Mouse (Mus musculus): ENCODE data around the gene Fgfr2. TPM values are rescaled to one million over a fixed set of nuclear protein-coding genes. Genes with fewer than 3 reads are reported as not detected.
A peak's percentile ranks its signal among the peaks of the same experiment; 100 is the strongest.

Gene Fgfr2
- total RNA-seq, 1 experiment = 37.5 TPM

- DNase-seq (ENCODE audit: low read depth, low spot score) = no peak
- Histone ChIP-seq H3K4me3 (ENCODE audit: insufficient read depth in 1 of 2, low read depth in 1 of 2, low read length in 2 of 2, poor library complexity in 1 of 2, severe bottlenecking in 1 of 2) (no peak overlapping the region), H3K27ac (ENCODE audit: insufficient read depth, low read depth, low read length, poor library complexity, severe bottlenecking) (no peak overlapping the region), H3K4me1 (ENCODE audit: control insufficient read depth in 2 of 2, insufficient read depth in 2 of 2, low read length in 2 of 2, poor library complexity in 1 of 2) (no peaks in the 10 kb centered on the region; a peak in 1 of 4 replicates), H3K9ac (ENCODE audit: insufficient read depth, low read depth, low read length, poor library complexity, severe bottlenecking) (no peak overlapping the region), H3K36me3 (ENCODE audit: control insufficient read depth, insufficient read depth, low read length, poor library complexity, severe bottlenecking) (no peaks in the 10 kb centered on the region), H3K9me3 (ENCODE audit: control insufficient read depth, insufficient read depth, low read depth, low read length) (no peaks in the 10 kb centered on the region)
- TF ChIP-seq ZNF384 (IDR thresholded peaks at IDR 0.05; ENCODE audit: low read depth, low read length) (no peak), HCFC1 (IDR thresholded peaks at IDR 0.05; ENCODE audit: borderline replicate concordance, insufficient read depth, low read length) (no peak), MAFK (IDR thresholded peaks at IDR 0.05; ENCODE audit: insufficient read depth, low read depth, low read length) (no peak), ZC3H11A (IDR thresholded peaks at IDR 0.05; ENCODE audit: borderline replicate concordance, low read depth, low read length) (no peak), CHD2 (IDR thresholded peaks at IDR 0.05; ENCODE audit: low read depth, low read length) (no peak)
- in situ Hi-C loops (cut with MboI; ENCODE audit: low sequenced_read_pairs in 2 of 2, unreplicated experiment in 2 of 2) = no loop called here
Measured at GRCm38 (mm10) chr7:130922981-130923731, 2200.0 kb downstream of the Fgfr2 start.

DNA sequence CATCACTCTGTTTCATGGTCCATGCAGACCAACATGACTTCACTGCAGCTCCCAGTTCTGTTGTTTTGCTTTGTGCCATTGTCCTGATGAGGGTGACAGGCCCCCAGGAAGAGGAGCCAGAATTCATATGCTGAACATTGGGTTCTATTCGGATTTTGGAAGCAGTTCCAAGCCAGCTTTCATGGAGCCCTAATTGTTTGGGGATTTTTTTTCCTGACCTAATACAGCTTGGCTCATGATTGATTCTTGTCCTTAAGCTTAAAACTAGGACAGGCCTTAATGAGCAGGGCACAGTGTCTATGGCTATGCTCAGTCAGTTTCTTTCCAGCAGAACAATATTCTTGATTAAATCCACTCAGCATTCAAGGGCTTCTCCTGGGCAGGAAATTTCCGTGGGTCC lies 2204.9 kb downstream of the Fgfr2 start:
- no peak overlapping the region for H3K27ac ChIP-seq (ENCODE audit: insufficient read depth, low read depth, low read length, poor library complexity, severe bottlenecking)
- no peaks in the 10 kb centered on the region for H3K36me3 ChIP-seq (ENCODE audit: control insufficient read depth, insufficient read depth, low read length, poor library complexity, severe bottlenecking)
- no peak for TF ChIP-seq MAFK (IDR thresholded peaks at IDR 0.05; ENCODE audit: insufficient read depth, low read depth, low read length)
- no peak for TF ChIP-seq ZNF384 (IDR thresholded peaks at IDR 0.05; ENCODE audit: low read depth, low read length)
- TF ChIP-seq HCFC1 (IDR thresholded peaks at IDR 0.05; ENCODE audit: borderline replicate concordance, insufficient read depth, low read length) = no peak
- TF ChIP-seq CHD2 (IDR thresholded peaks at IDR 0.05; ENCODE audit: low read depth, low read length) = no peak
- no peak for TF ChIP-seq ZC3H11A (IDR thresholded peaks at IDR 0.05; ENCODE audit: borderline replicate concordance, low read depth, low read length)
- H3K4me1 ChIP-seq (ENCODE audit: control insufficient read depth in 2 of 2, insufficient read depth in 2 of 2, low read length in 2 of 2, poor library complexity in 1 of 2) = peaks cover 0 to 4% of the 10 kb centered on the region in 2 experiments; a peak in 2 of 4 replicates
- DNase-seq (ENCODE audit: low read depth, low spot score) = no peak
- in situ Hi-C loops (cut with MboI; ENCODE audit: low sequenced_read_pairs in 2 of 2, unreplicated experiment in 2 of 2) = no loop called here
- H3K9me3 ChIP-seq (ENCODE audit: control insufficient read depth, insufficient read depth, low read depth, low read length) = no peaks in the 10 kb centered on the region
- no peak overlapping the region for H3K9ac ChIP-seq (ENCODE audit: insufficient read depth, low read depth, low read length, poor library complexity, severe bottlenecking)
- H3K4me3 ChIP-seq (ENCODE audit: insufficient read depth in 1 of 2, low read depth in 1 of 2, low read length in 2 of 2, poor library complexity in 1 of 2, severe bottlenecking in 1 of 2) = no peak overlapping the region

- H3K4me3 ChIP-seq (ENCODE audit: insufficient read depth in 1 of 2, low read depth in 1 of 2, low read length in 2 of 2, poor library complexity in 1 of 2, severe bottlenecking in 1 of 2) = no peak overlapping the region
- H3K36me3 ChIP-seq (ENCODE audit: control insufficient read depth, insufficient read depth, low read length, poor library complexity, severe bottlenecking) = peaks cover 8% of the 10 kb centered on the region
- in situ Hi-C loops (cut with MboI; ENCODE audit: low sequenced_read_pairs in 2 of 2, unreplicated experiment in 2 of 2) = loop anchor here in 1 of 2 experiments (5.0 kb wide), 1 partner anchor 148 kb away; no protein-coding TSS in a partner anchor
- peaks cover 0 to 4% of the 10 kb centered on the region in 2 experiments; a peak in 1 of 4 replicates for H3K4me1 ChIP-seq (ENCODE audit: control insufficient read depth in 2 of 2, insufficient read depth in 2 of 2, low read length in 2 of 2, poor library complexity in 1 of 2)
- no peak overlapping the region for H3K27ac ChIP-seq (ENCODE audit: insufficient read depth, low read depth, low read length, poor library complexity, severe bottlenecking)
- TF ChIP-seq HCFC1 (IDR thresholded peaks at IDR 0.05; ENCODE audit: borderline replicate concordance, insufficient read depth, low read length) (no peak), MAFK (IDR thresholded peaks at IDR 0.05; ENCODE audit: insufficient read depth, low read depth, low read length) (no peak), ZC3H11A (IDR thresholded peaks at IDR 0.05; ENCODE audit: borderline replicate concordance, low read depth, low read length) (peak; percentile 68; the same call in 1 of the 2 replicates), ZNF384 (IDR thresholded peaks at IDR 0.05; ENCODE audit: low read depth, low read length) (no peak)
- no peaks in the 10 kb centered on the region for H3K9me3 ChIP-seq (ENCODE audit: control insufficient read depth, insufficient read depth, low read depth, low read length)
- no peak overlapping the region for H3K9ac ChIP-seq (ENCODE audit: insufficient read depth, low read depth, low read length, poor library complexity, severe bottlenecking)
- no peak for DNase-seq (ENCODE audit: low read depth, low spot score)
Measured at GRCm38 (mm10) chr7:130914693-130915363, 2208.3 kb downstream of the Fgfr2 start.

DNA sequence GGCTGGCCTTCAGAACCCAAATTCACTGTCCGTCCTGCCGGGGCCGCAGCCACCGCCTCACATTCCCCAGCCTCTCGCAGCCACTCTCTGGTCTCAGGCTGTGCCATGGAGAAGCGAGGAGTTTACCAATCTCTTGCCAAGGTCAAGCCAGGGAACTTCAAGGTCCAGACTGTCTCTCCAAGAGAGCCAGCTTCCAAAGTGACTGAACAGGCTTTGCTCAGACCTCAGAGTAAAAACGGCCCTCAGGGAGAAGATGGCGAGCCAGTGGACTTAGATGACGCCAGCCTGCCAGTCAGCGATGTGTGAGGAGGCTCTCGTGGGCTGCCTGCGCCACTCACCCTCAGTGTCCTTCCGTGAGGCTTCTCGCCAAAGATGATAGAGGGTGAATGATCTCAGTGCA lies 2212.3 kb downstream of the Fgfr2 start:
- no peak overlapping the region for H3K27ac ChIP-seq (ENCODE audit: insufficient read depth, low read depth, low read length, poor library complexity, severe bottlenecking)
- no peaks in the 10 kb centered on the region for H3K9me3 ChIP-seq (ENCODE audit: control insufficient read depth, insufficient read depth, low read depth, low read length)
- no peak for TF ChIP-seq CHD2 (IDR thresholded peaks at IDR 0.05; ENCODE audit: low read depth, low read length)
- TF ChIP-seq MAFK (IDR thresholded peaks at IDR 0.05; ENCODE audit: insufficient read depth, low read depth, low read length) = no peak
- TF ChIP-seq ZC3H11A (IDR thresholded peaks at IDR 0.05; ENCODE audit: borderline replicate concordance, low read depth, low read length) = no peak
- TF ChIP-seq ZNF384 (IDR thresholded peaks at IDR 0.05; ENCODE audit: low read depth, low read length) = no peak
- TF ChIP-seq HCFC1 (IDR thresholded peaks at IDR 0.05; ENCODE audit: borderline replicate concordance, insufficient read depth, low read length) = no peak
- peaks cover 10% of the 10 kb centered on the region for H3K36me3 ChIP-seq (ENCODE audit: control insufficient read depth, insufficient read depth, low read length, poor library complexity, severe bottlenecking)
- no peak overlapping the region for H3K4me3 ChIP-seq (ENCODE audit: insufficient read depth in 1 of 2, low read depth in 1 of 2, low read length in 2 of 2, poor library complexity in 1 of 2, severe bottlenecking in 1 of 2)
- in situ Hi-C loops (cut with MboI; ENCODE audit: low sequenced_read_pairs in 2 of 2, unreplicated experiment in 2 of 2) = loop anchor here in 1 of 2 experiments (5.0 kb wide), 1 partner anchor 144 kb away; no protein-coding TSS in a partner anchor
- no peak overlapping the region for H3K9ac ChIP-seq (ENCODE audit: insufficient read depth, low read depth, low read length, poor library complexity, severe bottlenecking)
- no peak for DNase-seq (ENCODE audit: low read depth, low spot score)
- peaks cover 0 to 4% of the 10 kb centered on the region in 2 experiments; a peak in 1 of 4 replicates for H3K4me1 ChIP-seq (ENCODE audit: control insufficient read depth in 2 of 2, insufficient read depth in 2 of 2, low read length in 2 of 2, poor library complexity in 1 of 2)
